Mouse (Mus musculus) intestine, postnatal 0 days (tissue): ENCODE results near the gene Meis1. TPM values are rescaled to one million over a fixed set of nuclear protein-coding genes. Genes with fewer than 3 reads are reported as not detected.

Experiments
- ATAC-seq: fragments of 200-750 bp; cut with Nextera tagmentation; 2 replicates; pipeline ENCODE4 v1.8.0; 2017; ENCODE audit warnings: mild to moderate bottlenecking, moderate TSS enrichment, moderate library complexity
- H3K27ac ChIP-seq: fragments of 300-500 bp; sonication (generic); 2 replicates; pipeline ENCODE4 v1.5.1; 2014; ENCODE audit warnings: mild to moderate bottlenecking, low read depth, low read length, moderate library complexity
- H3K27me3 ChIP-seq: fragments of 300-500 bp; sonication (generic); replicated peaks from 2 replicates; pipeline ENCODE4 v1.6.1; 2014; ENCODE audit warnings: low read length, mixed read lengths; ENCODE audit not compliant: control insufficient read depth, insufficient read depth
- H3K36me3 ChIP-seq: fragments of 300-500 bp; sonication (generic); 2 replicates; pipeline ENCODE4 v1.6.1; 2014; ENCODE audit warnings: mild to moderate bottlenecking, moderate library complexity; ENCODE audit not compliant: control insufficient read depth, insufficient read depth
- H3K4me1 ChIP-seq: fragments of 300-500 bp; sonication (generic); replicated peaks from 2 replicates; pipeline ENCODE4 v1.6.1; 2014; ENCODE audit warnings: antibody characterized with exemption, low read length, mixed read lengths; ENCODE audit not compliant: control insufficient read depth, insufficient read depth
- H3K4me2 ChIP-seq: fragments of 300-500 bp; sonication (generic); replicated peaks from 2 replicates; pipeline ENCODE4 v1.6.1; 2014; ENCODE audit warnings: low read depth, mild to moderate bottlenecking, moderate library complexity
- H3K4me3 ChIP-seq: fragments of 300-500 bp; sonication (generic); 2 replicates; pipeline ENCODE4 v1.5.1; 2014; ENCODE audit warnings: low read depth, low read length
- H3K9ac ChIP-seq: fragments of 300-500 bp; sonication (generic); 2 replicates; pipeline ENCODE4 v1.6.1; 2014; ENCODE audit warnings: mild to moderate bottlenecking, low read depth, low read length
- H3K9me3 ChIP-seq: fragments of 300-500 bp; sonication (generic); 2 replicates; pipeline ENCODE4 v1.6.1; 2016; ENCODE audit warnings: mixed run types; ENCODE audit not compliant: control insufficient read depth
- CTCF ChIP-seq: sonication (generic); IDR thresholded peaks from 2 replicates; pipeline ENCODE4 v1.5.1; 2016; ENCODE audit warnings: low read depth, mild to moderate bottlenecking, control low read depth, antibody characterized with exemption, moderate library complexity
- polyA plus RNA-seq: library from polyadenylated mRNA; unstranded; fragments of >200 nt; fragmentation: Nextera tagmentation; extraction: Ambion mirVana; gene quantifications from 2 replicates; pipeline ENCODE4 v1.2.1, GENCODE M21; 2015

The Meis1 gene
- polyA plus RNA-seq, 1 experiment from 2014 or later: 22.9 TPM

- Histone ChIP-seq H3K9ac (no peak overlapping the region), H3K4me2 (no peak overlapping the region), H3K27ac (no peak overlapping the region), H3K4me3 (no peak overlapping the region), H3K9me3 (no peaks in the 10 kb centered on the region), H3K27me3 (peaks cover 12% of the 10 kb centered on the region), H3K36me3 (no peaks in the 10 kb centered on the region), H3K4me1 (no peaks in the 10 kb centered on the region)
- ATAC-seq: no peak
- TF ChIP-seq CTCF: no peak
Observed at GRCm38 (mm10) chr11:18830087-18830486, 188.7 kb downstream of the Meis1 start.
